Mouse (Mus musculus): ENCODE results near the gene Car5a. TPM values are rescaled to one million over a fixed set of nuclear protein-coding genes. Genes with fewer than 3 reads are reported as not detected.

Car5a gene
- total and polyA plus RNA-seq, 3 experiments = not detected

GRCm38 (mm10) chr8:121953821-121954545 lies 9.3 kb upstream of the Car5a start:
- Histone ChIP-seq H3K4me3 (no peak overlapping the region), H3K9ac (ENCODE audit: low read depth, low read length) (no peak overlapping the region), H3K27ac (no peak overlapping the region), H3K4me1 (ENCODE audit: control insufficient read depth, insufficient read depth, low read length) (peaks cover 7% of the 10 kb centered on the region), H3K27me3 (ENCODE audit: control insufficient read depth, insufficient read depth, low read length) (no peaks in the 10 kb centered on the region), H3K79me2 (replicated peaks; ENCODE audit: control insufficient read depth, insufficient read depth, low read length) (peaks cover 2% of the 10 kb centered on the region), H3K36me3 (ENCODE audit: control insufficient read depth, insufficient read depth, low read length) (peaks cover 4% of the 10 kb centered on the region; the same call in 1 of the 2 replicates)
- 64% methylated on average over 3 of the region's 3 CpGs for WGBS
- no peak for TF ChIP-seq EP300 (IDR thresholded peaks at IDR 0.05; ENCODE audit: insufficient read depth, low read depth, low read length)
- no peak for TF ChIP-seq CTCF (IDR thresholded peaks at IDR 0.05)
- TF ChIP-seq POLR2A (IDR thresholded peaks at IDR 0.05; ENCODE audit: insufficient read depth, low read depth, low read length) = no peak
- DNase-seq = no peak
- intact Hi-C loops (cut with DNase I) = no loop called here

DNA sequence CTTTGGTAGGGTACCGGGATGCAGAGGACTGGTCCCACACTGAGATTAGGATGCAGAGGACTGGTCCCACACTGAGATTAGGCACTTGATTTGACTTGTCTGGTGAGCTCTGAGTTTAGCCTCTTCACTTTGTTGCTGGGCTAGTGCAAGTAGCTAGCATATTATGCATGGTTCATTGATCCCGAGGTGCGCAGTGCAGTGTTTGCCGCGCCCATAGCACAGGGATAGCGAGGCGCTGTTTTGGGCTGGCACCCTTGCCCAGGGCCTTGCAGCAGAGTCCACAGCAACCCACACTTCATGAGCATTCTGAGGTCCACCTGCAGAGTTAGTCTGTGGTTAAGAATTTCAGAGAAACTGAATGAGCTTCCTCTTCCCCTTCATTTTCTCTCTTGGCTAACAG lies 8.1 kb upstream of the Car5a start:
- Histone ChIP-seq H3K79me2 (replicated peaks; ENCODE audit: control insufficient read depth, insufficient read depth, low read length) (no peaks in the 10 kb centered on the region; the same call in none of the 2 replicates), H3K27ac (no peak overlapping the region), H3K36me3 (ENCODE audit: control insufficient read depth, insufficient read depth, low read length) (peaks cover 4% of the 10 kb centered on the region; the same call in 1 of the 2 replicates), H3K4me1 (ENCODE audit: control insufficient read depth, insufficient read depth, low read length) (peaks cover 14% of the 10 kb centered on the region), H3K9ac (ENCODE audit: low read depth, low read length) (no peak overlapping the region), H3K4me3 (no peak overlapping the region), H3K27me3 (ENCODE audit: control insufficient read depth, insufficient read depth, low read length) (no peaks in the 10 kb centered on the region)
- no peak for DNase-seq
- WGBS = 93% methylated on average over 7 of the region's 7 CpGs
- intact Hi-C loops (cut with DNase I) = no loop called here
- TF ChIP-seq CTCF (IDR thresholded peaks at IDR 0.05) (no peak), EP300 (IDR thresholded peaks at IDR 0.05; ENCODE audit: insufficient read depth, low read depth, low read length) (no peak), POLR2A (IDR thresholded peaks at IDR 0.05; ENCODE audit: insufficient read depth, low read depth, low read length) (no peak)

DNA sequence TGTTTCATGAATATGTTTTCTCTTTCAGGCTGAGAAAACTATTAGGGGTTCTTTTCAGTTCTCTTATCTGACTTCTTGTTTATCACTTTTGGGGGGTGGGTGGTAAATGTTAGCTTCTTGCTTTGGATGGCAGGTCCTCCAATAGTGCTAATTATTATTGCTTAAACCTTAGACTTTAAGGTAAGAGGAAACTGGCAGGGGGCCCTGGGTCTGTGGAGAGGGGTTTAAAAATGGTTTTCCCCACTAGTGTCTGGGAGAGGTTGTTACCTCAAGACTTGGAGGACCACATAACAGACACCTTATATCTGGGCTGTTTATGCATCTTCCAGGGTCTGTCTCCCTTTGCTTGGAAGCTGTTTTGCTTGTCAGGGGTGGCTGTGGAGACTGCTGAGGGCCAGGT lies 7.4 kb upstream of the Car5a start:
- TF ChIP-seq EP300 (IDR thresholded peaks at IDR 0.05; ENCODE audit: insufficient read depth, low read depth, low read length) (no peak), CTCF (IDR thresholded peaks at IDR 0.05) (no peak), POLR2A (IDR thresholded peaks at IDR 0.05; ENCODE audit: insufficient read depth, low read depth, low read length) (no peak)
- intact Hi-C loops (cut with DNase I) = no loop called here
- Histone ChIP-seq H3K4me3 (no peak overlapping the region), H3K9ac (ENCODE audit: low read depth, low read length) (no peak overlapping the region), H3K27ac (no peak overlapping the region), H3K27me3 (ENCODE audit: control insufficient read depth, insufficient read depth, low read length) (no peaks in the 10 kb centered on the region), H3K79me2 (replicated peaks; ENCODE audit: control insufficient read depth, insufficient read depth, low read length) (no peaks in the 10 kb centered on the region; the same call in 1 of the 2 replicates), H3K36me3 (ENCODE audit: control insufficient read depth, insufficient read depth, low read length) (peaks cover 2% of the 10 kb centered on the region; the same call in 1 of the 2 replicates), H3K4me1 (ENCODE audit: control insufficient read depth, insufficient read depth, low read length) (peaks cover 13% of the 10 kb centered on the region)
- no peak for DNase-seq

DNA sequence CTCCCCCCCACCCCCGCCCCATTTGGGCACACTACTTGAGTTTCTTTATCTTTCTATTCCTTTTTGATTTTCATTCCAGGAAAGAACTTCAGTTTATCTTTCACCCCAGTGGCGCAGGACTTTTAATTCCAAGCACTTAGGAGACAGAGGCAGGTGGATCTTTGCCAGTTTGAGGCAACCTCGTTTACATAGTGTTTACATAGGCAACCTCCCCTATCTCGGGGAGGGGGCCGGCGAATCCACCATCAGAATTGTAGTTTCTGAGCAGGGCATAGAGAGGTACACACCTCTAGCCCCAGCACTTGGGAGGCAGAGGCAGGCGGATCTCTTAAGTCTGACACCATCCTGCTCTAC lies 6.9 kb upstream of the Car5a start:
- Histone ChIP-seq H3K27ac (no peak overlapping the region; the same call in none of the 2 replicates), H3K27me3 (ENCODE audit: control insufficient read depth, insufficient read depth, low read length) (no peaks in the 10 kb centered on the region), H3K9ac (ENCODE audit: low read depth, low read length) (no peak overlapping the region), H3K4me3 (peak overlapping the region; percentile 73), H3K36me3 (ENCODE audit: control insufficient read depth, insufficient read depth, low read length) (peaks cover 2% of the 10 kb centered on the region; the same call in 1 of the 2 replicates), H3K79me2 (replicated peaks; ENCODE audit: control insufficient read depth, insufficient read depth, low read length) (no peaks in the 10 kb centered on the region; the same call in 1 of the 2 replicates), H3K4me1 (ENCODE audit: control insufficient read depth, insufficient read depth, low read length) (peaks cover 11% of the 10 kb centered on the region)
- 17% methylated on average over 7 of the region's 7 CpGs for whole genome bisulfite sequencing
- no peak for DNase-seq
- TF ChIP-seq EP300 (IDR thresholded peaks at IDR 0.05; ENCODE audit: insufficient read depth, low read depth, low read length) (no peak), CTCF (IDR thresholded peaks at IDR 0.05) (no peak), POLR2A (IDR thresholded peaks at IDR 0.05; ENCODE audit: insufficient read depth, low read depth, low read length) (no peak)
- intact Hi-C loops (cut with DNase I) = no loop called here

DNA sequence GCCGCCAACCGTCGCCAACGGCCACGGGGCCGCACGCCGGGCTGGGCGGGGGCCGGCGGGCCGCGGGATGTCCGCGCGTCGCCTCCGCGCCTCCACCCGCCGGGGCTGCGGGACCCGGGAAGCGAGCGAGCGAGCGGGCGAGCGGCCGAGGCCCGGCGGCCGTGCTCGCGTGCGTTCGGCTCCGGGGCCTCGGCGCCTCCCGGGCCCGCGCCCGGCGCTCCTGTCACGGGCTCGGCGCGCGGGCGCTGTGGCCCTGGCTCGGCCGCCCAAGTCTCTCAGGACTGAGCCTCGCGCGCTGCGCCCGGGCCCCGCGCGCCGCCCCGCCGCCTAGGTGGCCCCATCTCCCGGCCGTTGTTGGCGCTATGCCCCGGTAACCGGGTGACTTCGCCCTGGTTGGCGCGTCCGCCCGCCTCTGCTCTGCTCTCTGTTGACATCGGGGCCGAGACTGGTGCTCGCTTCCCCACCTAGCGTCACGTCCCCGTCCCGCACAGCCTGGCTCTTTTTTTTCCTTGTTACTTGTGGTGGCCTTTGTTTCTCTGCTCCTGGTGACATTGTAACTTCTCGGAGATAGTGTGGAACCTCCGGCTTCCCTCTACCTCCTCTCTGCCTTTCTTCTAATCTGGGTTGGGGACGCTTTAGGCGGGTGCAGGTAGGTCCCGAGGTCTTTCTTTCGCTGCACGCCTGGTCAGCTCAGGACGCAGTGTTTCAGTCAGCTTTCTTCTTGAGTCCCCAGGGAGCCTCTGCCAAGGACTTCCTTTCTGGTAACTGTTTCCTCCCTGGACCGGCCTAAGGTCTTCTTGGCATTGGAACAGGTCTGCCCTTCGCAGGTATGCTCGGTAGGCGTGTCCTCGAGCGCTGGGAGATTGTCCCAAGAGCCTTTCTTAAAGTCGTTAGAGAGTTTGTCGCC lies 6.3 kb upstream of the Car5a start:
- peak overlapping the region; percentile 81 for H3K4me3 ChIP-seq
- H3K27me3 ChIP-seq (ENCODE audit: control insufficient read depth, insufficient read depth, low read length) = no peaks in the 10 kb centered on the region
- peaks cover 10% of the 10 kb centered on the region for H3K4me1 ChIP-seq (ENCODE audit: control insufficient read depth, insufficient read depth, low read length)
- intact Hi-C loops (cut with DNase I) = no loop called here
- 2% methylated on average over 96 of the region's 97 CpGs for WGBS
- peak overlapping the region; percentile 99 for H3K27ac ChIP-seq
- peaks cover 2% of the 10 kb centered on the region; the same call in 1 of the 2 replicates for H3K36me3 ChIP-seq (ENCODE audit: control insufficient read depth, insufficient read depth, low read length)
- TF ChIP-seq CTCF (IDR thresholded peaks at IDR 0.05) (peak; percentile 43), POLR2A (IDR thresholded peaks at IDR 0.05; ENCODE audit: insufficient read depth, low read depth, low read length) (0 out of 2 replicates have a peak, but pooled peaks have one; percentile 28), EP300 (IDR thresholded peaks at IDR 0.05; ENCODE audit: insufficient read depth, low read depth, low read length) (0 out of 2 replicates have a peak, but pooled peaks have one; percentile 6)
- peak; percentile 72 to 77 for DNase-seq
- H3K79me2 ChIP-seq (replicated peaks; ENCODE audit: control insufficient read depth, insufficient read depth, low read length) = no peaks in the 10 kb centered on the region; the same call in 1 of the 2 replicates
- H3K9ac ChIP-seq (ENCODE audit: low read depth, low read length) = peak overlapping the region; percentile 95

All from heart, adult 2 months (tissue).